Mouse (Mus musculus): ENCODE measurements at regions not wholly inside any gene's neighbourhood (a gene's known extent, or its start where the extent isn't known, plus 50 kb on each side); places are given as distances from the start of the nearest gene placed in this dataset.

- H3K4me1 ChIP-seq (ENCODE audit: control insufficient read depth in 1 of 2, insufficient read depth in 2 of 2, low read length in 2 of 2), result no peaks in the 10 kb centered on the region
- DNase-seq (ENCODE audit: low read depth, low spot score), result no peak
- no peak overlapping the region for H3K4me3 ChIP-seq (ENCODE audit: control insufficient read depth in 1 of 2, insufficient read depth in 1 of 2, low read depth in 2 of 2, low read length in 2 of 2)
- H3K36me3 ChIP-seq (ENCODE audit: control insufficient read depth in 1 of 2, insufficient read depth in 2 of 2, low read length in 2 of 2), result no peaks in the 10 kb centered on the region
- H3K27me3 ChIP-seq (ENCODE audit: control insufficient read depth in 1 of 2, insufficient read depth in 2 of 2, low read length in 2 of 2), result no peaks in the 10 kb centered on the region
- no peak overlapping the region for H3K9ac ChIP-seq (ENCODE audit: control insufficient read depth, low read depth, low read length, poor library complexity, severe bottlenecking)
- no peak overlapping the region for H3K27ac ChIP-seq (ENCODE audit: control insufficient read depth, low read depth, low read length)
- TF ChIP-seq MXI1 (IDR thresholded peaks at IDR 0.05; ENCODE audit: low read depth, low read length) (no peak), TAL1 (IDR thresholded peaks at IDR 0.05; ENCODE audit: low read length) (no peak), KAT2A (conservative IDR thresholded peaks at IDR 0.05; ENCODE audit: low read depth, low read length) (no peak), MEF2A (IDR thresholded peaks at IDR 0.05; ENCODE audit: extremely low read depth, insufficient replicate concordance, low read depth, low read length, poor library complexity, severe bottlenecking) (no peak), ETS1 (IDR thresholded peaks at IDR 0.05; ENCODE audit: low read depth, low read length) (no peak), ZMIZ1 (IDR thresholded peaks at IDR 0.05; ENCODE audit: low read depth, low read length) (no peak), ELF1 (IDR thresholded peaks at IDR 0.05; ENCODE audit: low read depth, low read length) (no peak), CHD2 (IDR thresholded peaks at IDR 0.05; ENCODE audit: low read length) (no peak), TBP (IDR thresholded peaks at IDR 0.05; ENCODE audit: low read depth, low read length) (no peak), TCF12 (IDR thresholded peaks at IDR 0.05; ENCODE audit: low read depth, low read length) (no peak), UBTF (IDR thresholded peaks at IDR 0.05; ENCODE audit: borderline replicate concordance, insufficient read depth, low read depth, low read length) (no peak)
- no peaks in the 10 kb centered on the region for H3K9me3 ChIP-seq (replicated peaks; ENCODE audit: insufficient read depth, low read length)
- no peaks in the 10 kb centered on the region for H3K79me2 ChIP-seq (ENCODE audit: control insufficient read depth, insufficient read depth, low read length, poor library complexity)
These were observed 145.6 kb downstream of the Kit start for GRCm38 (mm10) chr5:75720091-75720940.

- no peak for TF ChIP-seq CHD1 (IDR thresholded peaks at IDR 0.05; ENCODE audit: low read depth, low read length)
- no peak for TF ChIP-seq MYB (IDR thresholded peaks at IDR 0.05; ENCODE audit: low read depth, low read length)
- no peak for TF ChIP-seq CTCF (IDR thresholded peaks at IDR 0.05 in 2 of 3, conservative IDR thresholded peaks at IDR 0.05 in 1 of 3; ENCODE audit: control insufficient read depth in 1 of 3, insufficient read depth in 1 of 3, low read depth in 2 of 3, low read length in 3 of 3, poor library complexity in 1 of 3, severe bottlenecking in 1 of 3)
- TF ChIP-seq MAX (IDR thresholded peaks at IDR 0.05; ENCODE audit: low read length), result no peak
- TF ChIP-seq NRF1 (IDR thresholded peaks at IDR 0.05; ENCODE audit: insufficient read depth, low read depth, low read length, poor library complexity, severe bottlenecking), result no peak
- no peak for TF ChIP-seq KAT2A (conservative IDR thresholded peaks at IDR 0.05; ENCODE audit: low read depth, low read length)
- no peak for TF ChIP-seq ZKSCAN1 (IDR thresholded peaks at IDR 0.05; ENCODE audit: low read depth, low read length)
- no peak for TF ChIP-seq GABPA (IDR thresholded peaks at IDR 0.05; ENCODE audit: low read depth, low read length)
- no peak for TF ChIP-seq NELFE (IDR thresholded peaks at IDR 0.05; ENCODE audit: low read depth, low read length)
- TF ChIP-seq SIN3A (IDR thresholded peaks at IDR 0.05; ENCODE audit: low read length), result no peak
- no peak overlapping the region for H3K27ac ChIP-seq (ENCODE audit: control insufficient read depth, low read depth, low read length)
- DNase-seq (ENCODE audit: low read depth, low spot score), result no peak
- H3K36me3 ChIP-seq (ENCODE audit: control insufficient read depth in 1 of 2, insufficient read depth in 2 of 2, low read length in 2 of 2), result no peaks in the 10 kb centered on the region
- no peak overlapping the region for H3K4me3 ChIP-seq (ENCODE audit: control insufficient read depth in 1 of 2, insufficient read depth in 1 of 2, low read depth in 2 of 2, low read length in 2 of 2)
- no peaks in the 10 kb centered on the region for H3K79me2 ChIP-seq (ENCODE audit: control insufficient read depth, insufficient read depth, low read length, poor library complexity)
- H3K27me3 ChIP-seq (ENCODE audit: control insufficient read depth in 1 of 2, insufficient read depth in 2 of 2, low read length in 2 of 2), result no peaks in the 10 kb centered on the region
- no peak overlapping the region for H3K9ac ChIP-seq (ENCODE audit: control insufficient read depth, low read depth, low read length, poor library complexity, severe bottlenecking)
- H3K9me3 ChIP-seq (replicated peaks; ENCODE audit: insufficient read depth, low read length), result no peaks in the 10 kb centered on the region
- H3K4me1 ChIP-seq (ENCODE audit: control insufficient read depth in 1 of 2, insufficient read depth in 2 of 2, low read length in 2 of 2), result no peaks in the 10 kb centered on the region
These were observed 144.0 kb downstream of the Kit start for GRCm38 (mm10) chr5:75718511-75719225.

Measured in MEL (cell line).